Comparison of ENCODE assay signal across 8 mouse cellular contexts in the genomic region with DNA sequence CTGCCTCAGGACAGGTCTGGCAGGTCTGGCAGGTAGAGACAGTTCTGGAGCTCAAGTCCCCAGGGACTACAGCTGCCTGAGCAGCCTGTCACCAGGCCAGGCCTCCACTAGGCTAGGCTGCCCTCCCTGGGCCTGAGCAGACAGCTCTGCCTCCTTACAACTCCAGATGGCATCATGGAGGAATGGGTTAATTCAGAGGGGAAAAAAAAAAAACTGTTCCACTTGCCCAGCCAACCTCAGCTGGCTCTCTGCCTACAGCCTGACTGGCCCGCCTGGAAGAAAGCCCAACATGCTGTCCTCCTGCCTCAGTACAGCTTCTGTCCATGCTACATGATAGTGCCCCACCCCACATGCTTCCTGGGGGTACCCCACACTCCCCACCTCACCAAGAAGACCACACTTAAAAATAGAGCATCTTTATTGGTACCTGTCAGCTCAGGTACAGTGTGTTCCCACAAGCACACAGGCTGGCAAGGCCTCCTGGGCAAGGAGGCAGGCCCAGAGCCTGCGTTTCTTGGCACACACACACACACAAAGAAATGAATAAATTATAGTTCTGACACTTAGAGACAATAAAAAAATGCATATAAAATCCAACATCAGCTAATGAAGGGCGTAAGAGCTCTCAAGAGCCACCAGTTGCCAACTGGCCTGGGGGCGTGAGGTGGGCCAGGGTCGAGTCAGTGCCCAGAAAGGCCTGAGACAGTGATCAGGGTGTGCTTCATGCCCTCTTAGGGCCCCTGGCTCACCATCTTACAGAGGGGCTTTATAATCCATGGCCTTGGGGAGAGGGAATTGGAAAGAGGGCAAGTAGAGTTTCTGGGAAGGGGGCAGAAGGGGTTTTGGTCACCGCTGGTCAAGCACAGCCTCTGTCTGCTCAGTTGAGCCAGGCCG. TPM values are rescaled to one million over a fixed set of nuclear protein-coding genes. Genes with fewer than 3 reads are reported as not detected.
DNase-seq lines count a peak whose midpoint lies in the region; ATAC-seq lines count a peak whose summit lies in the region.

No protein-coding gene starts in this region.

- WGBS in intestine, embryonic 14.5 days: 84% methylated on average over 7 of the region's 7 CpGs
- 80% methylated on average over 7 of the region's 7 CpGs for WGBS in intestine, embryonic 15.5 days
- 66% methylated on average over 7 of the region's 7 CpGs for WGBS in neural tube, embryonic 13.5 days

- no peaks in the 10 kb centered on the region for H3K9me3 ChIP-seq in intestine, embryonic 14.5 days (ENCODE audit: control insufficient read depth, low read length)
- H3K9me3 ChIP-seq in intestine, embryonic 15.5 days: no peaks in the 10 kb centered on the region
- H3K9me3 ChIP-seq in neural tube, embryonic 13.5 days: no peaks in the 10 kb centered on the region

- ATAC-seq in intestine, embryonic 14.5 days (replicated peaks; ENCODE audit: low FRiP score, low TSS enrichment, low read depth): no peak
- ATAC-seq in intestine, embryonic 15.5 days: no peak
- ATAC-seq in neural tube, embryonic 13.5 days (ENCODE audit: low read depth): peak; percentile 57; the same call in 1 of the 2 replicates

- H3K27ac ChIP-seq in intestine, embryonic 14.5 days (ENCODE audit: low read depth): peak overlapping the region; percentile 33; the same call in 1 of the 2 replicates
- H3K27ac ChIP-seq in intestine, embryonic 15.5 days: no peak overlapping the region
- H3K27ac ChIP-seq in neural tube, embryonic 13.5 days (replicated peaks): peak overlapping the region; percentile 57

- no peaks in the 10 kb centered on the region for H3K27me3 ChIP-seq in intestine, embryonic 14.5 days (replicated peaks; ENCODE audit: control insufficient read depth, insufficient read depth, low read length)
- H3K27me3 ChIP-seq in intestine, embryonic 15.5 days (replicated peaks): no peaks in the 10 kb centered on the region
- no peaks in the 10 kb centered on the region for H3K27me3 ChIP-seq in neural tube, embryonic 13.5 days

- no peak overlapping the region for H3K9ac ChIP-seq in intestine, embryonic 14.5 days (ENCODE audit: low read length)
- H3K9ac ChIP-seq in intestine, embryonic 15.5 days: no peak overlapping the region
- peak overlapping the region; percentile 51; the same call in 1 of the 2 replicates for H3K9ac ChIP-seq in neural tube, embryonic 13.5 days

- no peak for DNase-seq in intestine, embryonic 14.5 days (ENCODE audit: low spot score)
- DNase-seq in Muller cell, postnatal 12 days (ENCODE audit: inconsistent ontology term): peak; percentile 78
- peak; percentile 81 to 86 for DNase-seq in cerebellum, postnatal 36 days
- peak; percentile 58 for DNase-seq in kidney, adult 9 months
- no peak for DNase-seq in spleen, postnatal 36 days (ENCODE audit: low spot score in 2 of 2)
- DNase-seq in spleen, postnatal 4 days (ENCODE audit: low spot score in 2 of 2): no peak

- no peak overlapping the region for H3K4me2 ChIP-seq in intestine, embryonic 14.5 days (ENCODE audit: low read length)
- no peak overlapping the region for H3K4me2 ChIP-seq in intestine, embryonic 15.5 days (replicated peaks)
- H3K4me2 ChIP-seq in neural tube, embryonic 13.5 days: no peak overlapping the region

- H3K4me1 ChIP-seq in intestine, embryonic 14.5 days (replicated peaks; ENCODE audit: control insufficient read depth, insufficient read depth, low read length): peaks cover 8% of the 10 kb centered on the region; the same call in 1 of the 2 replicates
- H3K4me1 ChIP-seq in intestine, embryonic 15.5 days (replicated peaks): 0 out of 2 replicates have a peak, but pooled peaks cover 5% of the 10 kb centered on the region
- peaks cover 15% of the 10 kb centered on the region for H3K4me1 ChIP-seq in neural tube, embryonic 13.5 days (replicated peaks)

- peaks cover 30% of the 10 kb centered on the region for H3K36me3 ChIP-seq in intestine, embryonic 14.5 days (ENCODE audit: control insufficient read depth, insufficient read depth, low read length)
- H3K36me3 ChIP-seq in intestine, embryonic 15.5 days: peaks cover 22% of the 10 kb centered on the region
- peaks cover 10% of the 10 kb centered on the region; the same call in 1 of the 2 replicates for H3K36me3 ChIP-seq in neural tube, embryonic 13.5 days

- no peak overlapping the region for H3K4me3 ChIP-seq in intestine, embryonic 14.5 days (ENCODE audit: low read depth, low read length)
- H3K4me3 ChIP-seq in intestine, embryonic 15.5 days (replicated peaks): no peak overlapping the region
- H3K4me3 ChIP-seq in neural tube, embryonic 13.5 days: no peak overlapping the region

RNA-seq across cellular contexts. Expression of a gene that starts 13.4 kb away (rescaled TPM):
- 1.4 and 1.8 TPM in 2 replicates for polyA plus RNA-seq in intestine, embryonic 14.5 days (2014; fragmentation: Nextera tagmentation; extraction: Ambion mirVana)
- 5.3 and 5.9 TPM in 2 replicates for polyA plus RNA-seq in intestine, embryonic 15.5 days (2015; fragmentation: Nextera tagmentation; extraction: Ambion mirVana)
- 1.0 and 1.8 TPM in 2 replicates for polyA plus RNA-seq in neural tube, embryonic 13.5 days (2015; fragmentation: Nextera tagmentation; extraction: Ambion mirVana)

RNA-seq across cellular contexts. Expression of a gene that starts 33.6 kb away (rescaled TPM):
- polyA plus RNA-seq in intestine, embryonic 14.5 days (2014; fragmentation: Nextera tagmentation; extraction: Ambion mirVana): 0.07 and 0.09 TPM in 2 replicates
- polyA plus RNA-seq in intestine, embryonic 15.5 days (2015; fragmentation: Nextera tagmentation; extraction: Ambion mirVana): 0.11 TPM in 2 replicates
- polyA plus RNA-seq in neural tube, embryonic 13.5 days (2015; fragmentation: Nextera tagmentation; extraction: Ambion mirVana): 0.36 and 0.39 TPM in 2 replicates

RNA-seq across cellular contexts. Expression of a gene that starts 33.6 kb away (rescaled TPM):
- 24.2 and 32.1 TPM in 2 replicates for polyA plus RNA-seq in intestine, embryonic 14.5 days (2014; fragmentation: Nextera tagmentation; extraction: Ambion mirVana)
- polyA plus RNA-seq in intestine, embryonic 15.5 days (2015; fragmentation: Nextera tagmentation; extraction: Ambion mirVana): 29.3 and 29.6 TPM in 2 replicates
- 20.9 and 22.9 TPM in 2 replicates for polyA plus RNA-seq in neural tube, embryonic 13.5 days (2015; fragmentation: Nextera tagmentation; extraction: Ambion mirVana)

RNA-seq across cellular contexts. Expression of a gene that starts 52.4 kb away (rescaled TPM):
- 0.03 TPM in 1 of 2 replicates, not detected in the other for polyA plus RNA-seq in intestine, embryonic 14.5 days (2014; fragmentation: Nextera tagmentation; extraction: Ambion mirVana)
- 0.06 TPM in 1 of 2 replicates, not detected in the other for polyA plus RNA-seq in intestine, embryonic 15.5 days (2015; fragmentation: Nextera tagmentation; extraction: Ambion mirVana)
- polyA plus RNA-seq in neural tube, embryonic 13.5 days (2015; fragmentation: Nextera tagmentation; extraction: Ambion mirVana): 0.06 and 0.17 TPM in 2 replicates

Comparison
In these comparisons a context has a peak if more than half of its experiments do, and no peak if none do; other contexts are left out.
1. DNase-seq: peak in Muller cell, postnatal 12 days (single experiment), cerebellum, postnatal 36 days (2 of 2) and kidney, adult 9 months (single experiment); none in intestine, embryonic 14.5 days (single experiment), spleen, postnatal 36 days (0 of 2) and spleen, postnatal 4 days (0 of 2).